Mouse (Mus musculus) embryonic facial prominence, embryonic 14.5 days (tissue): ENCODE measurements around the gene Mlph. TPM values are rescaled to one million over a fixed set of nuclear protein-coding genes. Genes with fewer than 3 reads are reported as not detected.

Source experiments
- ATAC-seq: fragments of 200-750 bp; cut with Nextera tagmentation; 2 replicates; pipeline ENCODE4 v1.8.0; 2017; ENCODE audit warnings: low read depth, moderate number of reproducible peaks, moderate TSS enrichment
- DNase-seq: peaks from one replicate; pipeline ENCODE4 v3.0.0-alpha.2; 2015; ENCODE audit warnings: low spot score
- H3K27ac ChIP-seq: fragments of 300-500 bp; sonication (generic); replicated peaks from 2 replicates; pipeline ENCODE4 v1.5.1; 2014; ENCODE audit warnings: low read depth, mild to moderate bottlenecking, low read length, moderate library complexity
- H3K27me3 ChIP-seq: fragments of 300-500 bp; sonication (generic); replicated peaks from 2 replicates; pipeline ENCODE4 v1.6.1; 2014; ENCODE audit warnings: low read length; ENCODE audit not compliant: control insufficient read depth, insufficient read depth
- H3K36me3 ChIP-seq: fragments of 300-500 bp; sonication (generic); 2 replicates; pipeline ENCODE4 v1.6.1; 2014; ENCODE audit warnings: low read length, mixed read lengths; ENCODE audit not compliant: control insufficient read depth, insufficient read depth
- H3K4me1 ChIP-seq: fragments of 300-500 bp; sonication (generic); 2 replicates; pipeline ENCODE4 v1.6.1; 2014; ENCODE audit warnings: antibody characterized with exemption, low read length; ENCODE audit not compliant: control insufficient read depth, insufficient read depth
- H3K4me2 ChIP-seq: fragments of 300-500 bp; sonication (generic); 2 replicates; pipeline ENCODE4 v1.6.1; 2014; ENCODE audit warnings: low read depth, mild to moderate bottlenecking, low read length, moderate library complexity, mixed read lengths
- H3K4me3 ChIP-seq: fragments of 300-500 bp; sonication (generic); 2 replicates; pipeline ENCODE4 v1.5.1; 2014; ENCODE audit warnings: low read depth, mild to moderate bottlenecking, low read length
- H3K9ac ChIP-seq: fragments of 300-500 bp; sonication (generic); 2 replicates; pipeline ENCODE4 v1.6.1; 2014; ENCODE audit warnings: low read depth, mild to moderate bottlenecking, low read length, moderate library complexity, mixed read lengths
- H3K9me3 ChIP-seq: fragments of 300-500 bp; sonication (generic); 2 replicates; pipeline ENCODE4 v1.6.1; 2016; ENCODE audit warnings: low read length; ENCODE audit not compliant: control insufficient read depth
- WGBS: fragments of 180-500 bp; shearing (Covaris S2); extraction: QIAGEN DNeasy Blood & Tissue Kit; methylation state at CpG from one replicate; pipeline ENCODE4 v1.1.7; 2014; 5-methylcytosine and 5-hydroxymethylcytosine counted together
- polyA plus RNA-seq: library from polyadenylated mRNA; unstranded; fragments of >200 nt; fragmentation: Nextera tagmentation; extraction: Ambion mirVana; gene quantifications from 2 replicates; pipeline ENCODE4 v1.2.1, GENCODE M21; 2014

Gene Mlph
- polyA plus RNA-seq, 1 experiment from 2014 or later: 0.86 TPM

DNA sequence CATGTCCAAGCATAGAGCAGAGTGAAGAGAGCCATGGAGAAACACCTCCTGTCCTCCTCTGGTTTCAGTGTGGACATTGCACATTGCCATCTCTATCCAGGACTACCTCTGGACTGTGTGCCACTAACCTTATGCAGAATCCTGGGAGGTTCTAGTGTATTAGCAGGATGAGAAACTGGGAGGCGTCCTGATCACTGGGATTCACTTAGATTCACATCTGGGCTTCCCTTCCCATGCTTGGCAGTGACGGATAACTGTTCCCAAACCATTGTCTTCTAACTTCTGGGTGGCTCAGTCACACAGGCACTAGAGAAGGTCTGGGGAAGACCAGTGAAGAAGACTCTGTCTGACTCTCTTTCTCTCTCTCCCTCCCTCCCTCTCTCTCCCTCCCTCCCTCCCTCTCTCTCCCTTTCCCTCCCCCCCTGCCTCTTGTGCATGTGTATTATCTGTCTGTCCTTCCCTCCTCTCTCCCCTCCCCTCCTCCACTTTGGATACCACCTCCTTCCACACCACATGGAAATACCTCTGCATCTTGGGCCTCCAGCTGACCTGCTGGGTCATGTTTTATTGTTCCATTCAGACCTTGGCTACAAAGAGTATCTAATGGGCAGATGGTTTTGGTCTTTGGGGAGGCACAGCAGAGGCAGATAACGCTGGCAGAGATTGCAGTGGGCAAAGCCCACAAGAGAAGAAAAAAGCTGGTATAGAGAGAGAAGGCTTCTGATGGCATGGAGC is 11.5 kb upstream of the Mlph start:
- no peak overlapping the region; the same call in 1 of the 2 replicates for H3K4me2 ChIP-seq
- peak overlapping the region; percentile 89 for H3K27ac ChIP-seq
- H3K9me3 ChIP-seq: no peaks in the 10 kb centered on the region
- no peak overlapping the region for H3K9ac ChIP-seq
- H3K4me3 ChIP-seq: no peak overlapping the region
- peaks cover 20% of the 10 kb centered on the region for H3K4me1 ChIP-seq
- no peak for DNase-seq
- no peaks in the 10 kb centered on the region for H3K36me3 ChIP-seq
- 43% methylated on average over 3 of the region's 3 CpGs for WGBS
- ATAC-seq: no peak
- no peaks in the 10 kb centered on the region for H3K27me3 ChIP-seq

DNA sequence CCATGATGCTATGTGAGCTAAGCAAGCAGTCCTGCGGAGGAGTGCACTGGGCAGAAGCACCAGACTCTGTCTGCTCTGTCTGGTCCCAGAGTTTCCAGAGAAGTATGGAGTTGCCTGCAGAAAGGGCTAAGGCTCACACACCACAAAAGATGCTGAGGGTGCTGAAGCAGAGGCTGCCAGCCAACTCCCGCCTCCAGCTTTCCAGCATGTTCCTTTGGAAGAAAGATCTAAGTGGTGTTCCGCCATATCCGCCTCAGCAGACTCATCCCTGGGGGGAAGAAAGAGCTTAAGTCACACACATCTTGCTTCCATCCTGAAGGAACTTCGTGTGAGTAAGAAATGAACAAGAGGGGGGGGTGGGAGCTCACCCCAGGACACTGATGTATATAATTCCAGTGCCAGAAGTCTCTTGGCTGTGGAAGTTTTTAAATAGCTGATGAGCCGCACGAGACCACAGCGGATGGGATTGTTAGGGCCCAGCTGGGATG is 10.9 kb upstream of the Mlph start:
- Histone ChIP-seq H3K9me3 (no peaks in the 10 kb centered on the region), H3K9ac (no peak overlapping the region), H3K27me3 (no peaks in the 10 kb centered on the region), H3K4me1 (peaks cover 20% of the 10 kb centered on the region), H3K36me3 (no peaks in the 10 kb centered on the region), H3K4me2 (no peak overlapping the region; the same call in 1 of the 2 replicates), H3K27ac (peak overlapping the region; percentile 89), H3K4me3 (no peak overlapping the region)
- DNase-seq (peak; percentile 96), ATAC-seq (peak; percentile 87)
- WGBS: 23% methylated on average over 8 of the region's 8 CpGs

DNA sequence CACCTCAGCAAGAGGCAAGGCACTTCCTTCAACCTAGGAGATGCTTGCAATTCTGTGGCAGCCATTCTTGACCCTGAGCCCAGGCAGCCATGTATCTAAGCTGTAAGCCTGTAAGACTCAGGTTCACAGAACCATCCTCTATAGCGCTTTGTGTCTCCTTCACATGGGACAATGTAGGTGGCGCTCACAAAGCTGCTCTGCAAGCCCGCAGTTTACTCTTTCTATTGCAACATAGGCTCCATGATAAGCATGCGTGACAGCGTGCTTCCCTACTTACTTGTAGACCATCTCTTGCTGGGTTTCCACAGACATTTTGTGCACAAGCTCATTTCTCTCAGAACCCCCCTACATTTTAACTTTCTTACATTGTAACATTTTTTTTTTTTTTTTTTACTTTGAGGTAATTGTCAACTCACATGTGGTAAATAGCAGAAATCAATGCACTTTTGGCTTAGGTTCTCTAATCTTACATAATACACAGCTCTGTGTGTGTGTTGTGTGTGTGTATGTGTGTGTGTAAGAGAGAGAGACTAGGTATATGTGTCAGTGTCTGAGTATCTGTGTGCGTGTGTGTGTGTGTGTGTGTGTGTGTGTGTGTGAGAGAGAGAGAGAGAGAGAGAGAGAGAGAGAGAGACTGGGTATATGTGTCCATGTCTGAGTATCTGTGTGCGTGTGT is 10.0 kb upstream of the Mlph start:
- Histone ChIP-seq H3K4me2 (no peak overlapping the region), H3K27me3 (no peaks in the 10 kb centered on the region), H3K36me3 (no peaks in the 10 kb centered on the region), H3K9me3 (no peaks in the 10 kb centered on the region), H3K4me3 (no peak overlapping the region), H3K27ac (peak overlapping the region; percentile 89), H3K9ac (no peak overlapping the region), H3K4me1 (peaks cover 29% of the 10 kb centered on the region)
- no peak for DNase-seq
- ATAC-seq: no peak
- 89% methylated on average over 7 of the region's 7 CpGs for WGBS

DNA sequence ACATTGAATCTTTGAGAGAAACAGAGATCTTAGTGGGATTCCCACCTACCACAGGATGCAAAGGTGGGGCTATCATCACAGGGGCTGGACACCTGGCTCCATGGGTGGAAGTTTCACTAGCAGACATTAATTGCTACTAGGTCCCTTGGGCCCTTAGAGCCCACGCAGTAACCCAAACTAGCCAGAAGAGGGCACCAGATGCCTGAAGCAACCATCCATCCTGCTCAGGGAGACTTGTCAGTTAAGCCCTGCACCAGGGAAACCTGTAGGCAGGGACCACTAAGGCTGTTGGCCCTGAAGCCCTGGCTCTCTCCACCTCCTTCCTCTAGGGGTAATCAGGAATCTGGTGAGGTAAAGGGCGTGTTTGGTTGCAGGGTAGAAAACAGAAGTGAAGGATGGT is 8.5 kb upstream of the Mlph start:
- H3K9me3 ChIP-seq: no peaks in the 10 kb centered on the region
- 18% methylated on average over 2 of the region's 2 CpGs for WGBS
- H3K4me2 ChIP-seq: no peak overlapping the region
- H3K4me1 ChIP-seq: peaks cover 31% of the 10 kb centered on the region
- H3K27ac ChIP-seq: no peak overlapping the region
- H3K9ac ChIP-seq: no peak overlapping the region
- peak; percentile 64 for DNase-seq
- H3K4me3 ChIP-seq: no peak overlapping the region
- no peaks in the 10 kb centered on the region for H3K27me3 ChIP-seq
- ATAC-seq: no peak
- no peaks in the 10 kb centered on the region for H3K36me3 ChIP-seq

DNA sequence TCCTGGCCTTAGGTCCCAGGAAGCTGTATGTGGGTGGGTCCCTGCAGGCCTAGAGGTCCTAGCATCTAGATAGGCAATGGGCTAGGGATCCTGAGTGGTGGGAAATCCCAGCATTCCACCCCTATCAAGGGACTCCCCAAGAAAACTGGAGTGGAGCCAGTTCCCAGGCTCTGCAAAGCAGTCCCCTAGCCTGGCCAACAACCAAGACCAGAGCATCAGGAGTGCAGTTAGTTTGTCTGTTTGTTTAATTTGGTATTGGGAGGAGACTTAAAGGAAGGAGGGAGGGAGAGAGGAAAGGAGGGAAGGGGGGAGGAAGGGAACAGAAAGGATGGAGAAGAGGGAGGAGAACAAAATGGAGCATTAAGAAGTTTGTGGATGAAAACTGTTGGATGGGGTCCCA is 5.7 kb upstream of the Mlph start:
- no peaks in the 10 kb centered on the region for H3K9me3 ChIP-seq
- DNase-seq (peak; percentile 83), ATAC-seq (peak; percentile 16; the same call in 1 of the 2 replicates)
- no peak overlapping the region for H3K4me2 ChIP-seq
- H3K36me3 ChIP-seq: no peaks in the 10 kb centered on the region
- peaks cover 19% of the 10 kb centered on the region for H3K4me1 ChIP-seq
- H3K27me3 ChIP-seq: no peaks in the 10 kb centered on the region
- peak overlapping the region; percentile 12; the same call in 1 of the 2 replicates for H3K27ac ChIP-seq
- no peak overlapping the region for H3K4me3 ChIP-seq
- no peak overlapping the region for H3K9ac ChIP-seq

DNA sequence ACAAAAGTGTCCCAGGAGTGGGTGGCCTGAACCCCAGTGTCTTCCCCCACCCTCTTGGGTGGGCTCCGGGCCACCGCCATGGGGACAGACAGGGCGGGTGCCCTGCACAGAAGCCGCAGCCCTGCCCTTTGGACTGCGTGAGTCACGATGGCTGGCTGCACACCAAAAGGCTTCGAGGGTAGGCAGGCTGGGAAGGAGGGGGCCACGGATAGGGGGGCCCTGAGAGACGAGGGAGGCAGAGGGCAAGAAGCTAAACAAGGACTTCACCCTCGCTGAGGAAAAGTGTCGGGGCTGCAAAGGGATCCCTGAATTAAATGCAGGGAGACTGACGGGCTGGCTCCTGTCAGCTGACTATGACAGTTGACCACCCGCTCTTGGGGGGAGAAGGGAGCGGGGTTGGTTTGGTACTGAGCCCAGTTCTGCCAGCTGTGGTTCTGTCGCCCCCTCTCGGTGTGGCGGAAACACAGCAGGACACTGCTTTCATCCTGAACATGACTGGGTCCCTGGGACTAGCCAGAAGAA is 5.2 kb upstream of the Mlph start:
- no peak overlapping the region for H3K4me3 ChIP-seq
- H3K9me3 ChIP-seq: no peaks in the 10 kb centered on the region
- H3K4me2 ChIP-seq: peak overlapping the region; percentile 1; the same call in 1 of the 2 replicates
- ATAC-seq (peak; percentile 44; the same call in 1 of the 2 replicates), DNase-seq (peak; percentile 63)
- H3K27ac ChIP-seq: peak overlapping the region; percentile 12; the same call in 1 of the 2 replicates
- no peaks in the 10 kb centered on the region for H3K36me3 ChIP-seq
- H3K4me1 ChIP-seq: peaks cover 17% of the 10 kb centered on the region
- no peaks in the 10 kb centered on the region for H3K27me3 ChIP-seq
- WGBS: 39% methylated on average over 17 of the region's 17 CpGs
- no peak overlapping the region for H3K9ac ChIP-seq

DNA sequence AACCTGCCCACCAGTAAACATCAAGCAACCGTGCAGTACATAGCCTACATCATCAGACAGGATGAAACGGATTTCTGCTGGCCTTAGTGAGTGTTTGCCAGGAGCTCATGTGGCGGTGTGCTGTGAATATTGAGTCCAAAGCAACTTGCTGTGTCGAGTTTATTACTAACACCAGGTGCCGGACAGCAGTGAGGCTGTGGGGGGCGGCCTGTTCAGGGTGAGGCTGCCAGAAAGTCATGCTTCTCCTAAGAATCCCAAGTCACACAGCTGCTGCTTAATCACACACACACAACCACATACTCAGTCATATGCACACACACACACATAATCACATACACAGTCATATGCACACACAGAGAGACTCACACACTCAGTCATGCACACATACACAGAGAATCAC is 1.7 kb upstream of the Mlph start:
- Histone ChIP-seq H3K9ac (no peak overlapping the region), H3K36me3 (no peaks in the 10 kb centered on the region), H3K27me3 (0 out of 2 replicates have a peak, but pooled peaks cover 2% of the 10 kb centered on the region), H3K9me3 (no peaks in the 10 kb centered on the region), H3K4me1 (peaks cover 26% of the 10 kb centered on the region), H3K4me3 (no peak overlapping the region), H3K4me2 (no peak overlapping the region), H3K27ac (no peak overlapping the region)
- WGBS: 46% methylated on average over 6 of the region's 6 CpGs
- DNase-seq (no peak), ATAC-seq (no peak)

DNA sequence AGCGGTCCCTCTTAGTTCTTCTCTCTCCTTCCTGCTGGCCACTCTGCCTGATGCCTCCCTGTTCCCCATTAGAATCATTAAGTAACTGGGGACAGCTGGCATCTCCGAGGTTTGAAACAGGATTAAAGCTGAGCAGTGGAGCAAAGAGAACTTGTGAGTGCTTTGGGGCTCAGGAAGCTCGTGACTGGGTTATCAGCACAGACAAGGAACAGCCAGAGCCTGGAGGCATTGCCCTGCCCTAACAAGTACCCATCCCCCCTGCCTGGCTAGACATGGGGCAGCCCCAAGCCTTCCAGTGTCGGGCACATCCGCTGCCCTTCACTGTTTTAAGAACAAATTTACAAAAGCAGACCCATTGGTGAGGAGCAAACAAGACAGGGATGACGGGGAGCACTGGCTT is 2.6 kb downstream of the Mlph start:
- no peak overlapping the region for H3K27ac ChIP-seq
- no peak for DNase-seq
- no peak overlapping the region for H3K4me2 ChIP-seq
- no peak overlapping the region for H3K4me3 ChIP-seq
- H3K36me3 ChIP-seq: no peaks in the 10 kb centered on the region
- whole genome bisulfite sequencing: 50% methylated on average over 6 of the region's 6 CpGs
- 0 out of 2 replicates have a peak, but pooled peaks cover 2% of the 10 kb centered on the region for H3K27me3 ChIP-seq
- no peak overlapping the region for H3K9ac ChIP-seq
- H3K9me3 ChIP-seq: peaks cover 15% of the 10 kb centered on the region
- no peak for ATAC-seq
- peaks cover 13% of the 10 kb centered on the region for H3K4me1 ChIP-seq
